Mouse (Mus musculus): ENCODE measurements around the gene B4galnt4. TPM values are rescaled to one million over a fixed set of nuclear protein-coding genes. Genes with fewer than 3 reads are reported as not detected.
"Not testable (repeated sequence)": the region's sequence is repeated elsewhere in the genome, so short reads cannot be mapped to it uniquely, and the experiment has no call there.

B4galnt4 gene
- total RNA-seq (2021): 1 to 10 TPM; 1.3 to 2.7 TPM
- long read RNA-seq, experiment 1: 0 reads
- long read RNA-seq, experiment 2, partial matches to known transcripts: 1 of 1 reads
- long read RNA-seq, experiment 2, other reads (novel, unspliced or antisense): 0 of 1 reads

DNA sequence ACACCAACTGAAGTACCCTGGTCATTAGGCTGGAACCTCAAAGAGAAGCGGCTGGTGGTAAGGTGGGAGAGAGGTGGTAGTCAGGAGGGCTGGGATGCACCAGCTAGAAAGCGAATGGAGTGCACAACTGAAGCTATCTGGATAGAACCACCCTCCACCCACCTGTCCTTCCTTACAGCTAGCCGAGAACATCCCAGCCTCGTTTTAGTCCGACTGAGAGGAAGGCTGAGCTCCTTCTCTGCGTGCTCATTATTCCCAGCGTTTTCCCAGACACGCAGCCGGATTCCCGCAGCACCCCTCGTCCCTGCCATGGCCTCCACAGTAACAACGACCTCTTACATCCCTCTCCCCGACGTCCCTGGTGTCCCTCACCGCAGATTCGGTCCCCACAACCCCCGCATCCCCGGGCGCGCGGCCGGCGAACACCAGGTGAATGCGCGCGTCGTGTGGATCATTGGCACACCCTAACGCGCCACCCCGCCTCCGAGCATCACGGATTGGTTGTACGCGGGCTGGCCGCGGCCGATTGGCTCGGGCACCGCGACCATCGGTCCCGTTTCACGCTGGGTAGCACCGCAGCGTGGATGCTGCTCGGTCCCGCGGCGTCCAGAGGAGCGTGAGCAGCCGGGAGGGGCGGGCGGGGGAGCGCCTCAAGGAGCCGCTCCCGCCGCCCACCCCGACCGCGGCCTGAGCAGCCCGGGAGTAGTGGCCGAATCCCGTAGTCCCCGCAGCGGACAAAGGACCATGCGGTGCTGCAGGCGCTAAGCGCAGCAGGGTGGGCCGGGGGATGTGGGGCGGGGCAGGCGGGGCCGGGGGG, at the start of gene B4galnt4:
Gene B4galnt4 (plus strand): TSS at position 679 of the 817 bp plus-strand sequence.
- peak; percentile 58 to 66 for DNase-seq (ENCODE audit: low spot score in 2 of 2)

DNA sequence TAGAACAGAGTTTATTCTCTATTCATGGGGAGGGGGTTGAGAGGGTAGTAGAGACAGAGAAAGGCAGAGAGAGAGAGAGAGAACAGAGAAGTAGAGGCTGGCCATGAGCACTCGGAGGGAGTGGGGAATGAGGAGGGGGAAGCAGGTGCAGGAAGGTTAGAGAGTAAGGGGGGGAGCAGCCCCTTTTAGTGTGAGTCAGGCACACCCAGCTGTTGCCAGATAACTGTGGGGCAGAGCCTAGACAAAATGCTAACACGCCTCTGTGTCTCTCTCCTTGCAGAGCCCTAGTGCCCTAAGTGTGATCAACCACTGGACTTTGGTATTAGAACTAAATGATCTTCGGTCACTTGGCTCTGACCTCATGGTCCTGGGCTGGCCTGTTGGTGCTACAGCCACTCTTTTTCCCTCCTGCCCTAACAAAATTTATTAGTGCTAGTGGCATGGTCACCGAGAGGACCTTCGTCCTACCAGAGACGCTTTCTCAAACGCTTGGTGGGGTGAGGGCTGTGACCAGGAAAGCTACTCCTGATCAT, 49.6 kb upstream of the B4galnt4 start:
- DNase-seq (ENCODE audit: low spot score in 2 of 2): no peak

DNA sequence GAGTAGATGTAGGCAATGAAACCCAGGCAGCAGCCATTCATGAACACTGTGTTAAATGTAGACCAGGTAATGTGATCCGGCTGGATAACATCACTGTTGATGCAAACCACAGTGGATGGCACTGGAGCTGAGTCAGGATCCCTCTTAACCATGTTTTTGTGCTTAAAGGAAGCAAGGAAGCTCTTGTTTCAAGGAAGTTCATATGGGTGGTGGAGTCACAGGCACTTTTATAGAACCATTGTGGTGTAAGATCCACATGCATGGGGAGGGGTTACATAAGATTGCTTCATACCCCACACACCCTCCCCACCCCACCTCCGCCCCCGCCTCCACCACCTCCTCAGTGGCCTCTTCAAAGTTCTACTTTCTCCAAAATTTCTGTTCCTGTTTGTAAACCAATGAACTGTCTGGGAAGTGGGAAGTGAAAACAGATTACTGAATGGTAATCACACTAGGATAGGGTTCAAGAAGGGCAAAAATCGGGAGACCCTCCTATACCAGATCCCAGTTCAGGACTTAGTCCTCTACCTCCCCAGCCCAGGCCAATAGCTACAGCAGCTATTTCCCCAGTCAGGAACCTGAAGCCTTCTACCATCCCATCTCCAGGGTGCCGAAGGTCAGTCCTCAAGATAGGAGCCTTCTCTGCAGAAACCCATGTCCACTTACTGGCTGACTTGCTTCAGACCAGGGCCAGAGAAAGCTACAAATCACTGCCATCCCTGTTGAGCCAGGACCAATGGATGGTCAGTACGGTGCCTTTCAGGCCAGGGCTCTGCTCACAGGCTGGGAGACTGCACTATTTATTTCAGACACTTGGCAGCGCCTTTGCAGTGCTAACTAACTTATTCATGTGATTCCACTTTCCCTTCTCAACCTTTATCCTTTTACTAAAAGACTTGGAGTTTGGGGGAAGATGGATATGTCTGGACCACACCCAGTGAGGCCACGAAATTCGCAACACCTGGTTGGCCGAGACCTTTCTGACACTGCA, 43.9 kb upstream of the B4galnt4 start:
- DNase-seq (ENCODE audit: low spot score in 2 of 2): no peak

DNA sequence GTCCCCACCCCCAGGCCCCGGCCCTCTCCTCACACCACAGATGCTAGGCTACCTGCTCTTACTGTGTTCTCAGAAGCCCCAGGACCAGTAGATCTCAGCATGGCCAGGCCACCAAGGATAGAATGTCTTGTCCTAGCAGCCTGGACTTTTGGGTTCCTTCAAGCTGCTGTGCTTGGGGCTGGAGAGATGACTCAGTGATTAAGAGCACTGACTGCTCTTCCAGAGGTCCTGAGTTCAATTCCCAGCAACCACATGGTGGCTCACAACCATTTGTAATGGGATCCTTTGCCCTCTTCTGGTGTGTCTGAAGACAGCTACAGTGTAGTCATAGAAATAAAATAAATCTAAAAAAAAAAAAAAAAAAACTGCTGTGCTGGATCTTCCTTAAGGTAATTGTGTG, 43.1 kb upstream of the B4galnt4 start, which contains the start of gene Ifitm6:
Gene Ifitm6 (minus strand): TSS at position 101 of the 400 bp plus-strand sequence.
- not testable (repeated sequence) for DNase-seq (ENCODE audit: low spot score in 2 of 2)

DNA sequence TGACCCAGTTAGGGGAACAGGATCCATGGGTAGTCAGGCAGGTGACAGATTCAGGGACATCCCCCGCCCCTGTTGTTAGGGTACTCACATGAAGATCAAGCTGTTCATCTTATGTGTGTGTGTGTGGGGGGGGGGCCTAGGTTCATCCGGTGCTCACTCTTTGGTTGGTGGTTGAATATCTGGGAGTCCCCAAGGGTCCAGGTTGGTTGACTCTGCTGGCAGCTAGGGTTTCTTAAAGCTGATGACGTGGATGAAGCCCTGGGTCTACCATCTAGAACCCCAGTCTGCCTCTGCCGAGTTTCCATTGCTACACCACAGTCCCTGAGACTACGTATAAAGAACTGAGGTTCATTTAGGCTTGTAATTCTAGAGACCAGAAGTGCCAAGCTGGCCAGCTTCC, 41.9 kb upstream of the B4galnt4 start:
- DNase-seq (ENCODE audit: low spot score in 2 of 2): no peak

DNA sequence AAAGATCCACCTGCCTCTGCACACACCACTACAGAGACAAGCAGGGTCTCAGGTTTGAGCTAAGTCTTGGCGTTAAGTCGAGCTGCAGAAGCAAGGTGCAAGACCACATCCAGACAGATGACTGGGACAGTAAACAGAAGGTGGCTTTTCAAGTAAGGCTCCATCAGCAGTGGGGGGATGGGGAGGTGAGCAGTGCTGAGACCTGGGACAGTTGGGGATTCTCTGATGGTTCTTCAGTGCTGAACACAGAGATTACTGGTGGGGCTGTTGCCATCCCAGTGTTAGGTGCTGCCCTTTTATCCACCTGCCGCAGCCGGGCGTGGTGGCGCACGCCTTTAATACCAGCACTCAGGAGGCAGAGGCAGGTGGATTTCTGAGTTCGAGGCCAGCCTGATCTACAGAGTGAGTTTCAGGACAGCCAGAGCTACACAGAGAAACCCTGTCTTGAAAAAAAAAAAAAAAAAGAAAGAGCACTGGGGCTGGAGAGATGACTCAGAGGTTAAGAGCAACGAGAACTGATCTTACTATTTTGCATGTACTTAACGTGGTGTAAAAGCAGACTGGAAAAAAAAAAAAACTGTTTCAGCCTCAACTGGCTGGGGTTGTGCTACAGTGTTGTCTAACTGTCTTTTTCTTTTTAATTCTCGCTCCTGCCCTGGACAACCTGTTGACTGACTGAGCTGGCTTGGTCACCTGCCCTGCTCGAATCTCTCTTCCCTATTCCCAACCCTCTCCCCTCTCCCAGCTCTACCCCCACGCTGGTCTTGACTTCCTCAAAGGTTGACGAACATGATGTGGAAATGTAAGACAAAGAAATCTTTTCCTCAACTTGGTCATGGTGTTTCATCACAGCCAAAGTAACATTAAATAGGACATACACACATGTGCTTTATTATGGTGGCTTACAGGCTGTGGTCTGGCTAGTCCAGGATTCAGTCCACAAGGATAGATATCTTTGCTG, 39.1 kb upstream of the B4galnt4 start:
- DNase-seq (ENCODE audit: low spot score in 2 of 2): no peak

DNA sequence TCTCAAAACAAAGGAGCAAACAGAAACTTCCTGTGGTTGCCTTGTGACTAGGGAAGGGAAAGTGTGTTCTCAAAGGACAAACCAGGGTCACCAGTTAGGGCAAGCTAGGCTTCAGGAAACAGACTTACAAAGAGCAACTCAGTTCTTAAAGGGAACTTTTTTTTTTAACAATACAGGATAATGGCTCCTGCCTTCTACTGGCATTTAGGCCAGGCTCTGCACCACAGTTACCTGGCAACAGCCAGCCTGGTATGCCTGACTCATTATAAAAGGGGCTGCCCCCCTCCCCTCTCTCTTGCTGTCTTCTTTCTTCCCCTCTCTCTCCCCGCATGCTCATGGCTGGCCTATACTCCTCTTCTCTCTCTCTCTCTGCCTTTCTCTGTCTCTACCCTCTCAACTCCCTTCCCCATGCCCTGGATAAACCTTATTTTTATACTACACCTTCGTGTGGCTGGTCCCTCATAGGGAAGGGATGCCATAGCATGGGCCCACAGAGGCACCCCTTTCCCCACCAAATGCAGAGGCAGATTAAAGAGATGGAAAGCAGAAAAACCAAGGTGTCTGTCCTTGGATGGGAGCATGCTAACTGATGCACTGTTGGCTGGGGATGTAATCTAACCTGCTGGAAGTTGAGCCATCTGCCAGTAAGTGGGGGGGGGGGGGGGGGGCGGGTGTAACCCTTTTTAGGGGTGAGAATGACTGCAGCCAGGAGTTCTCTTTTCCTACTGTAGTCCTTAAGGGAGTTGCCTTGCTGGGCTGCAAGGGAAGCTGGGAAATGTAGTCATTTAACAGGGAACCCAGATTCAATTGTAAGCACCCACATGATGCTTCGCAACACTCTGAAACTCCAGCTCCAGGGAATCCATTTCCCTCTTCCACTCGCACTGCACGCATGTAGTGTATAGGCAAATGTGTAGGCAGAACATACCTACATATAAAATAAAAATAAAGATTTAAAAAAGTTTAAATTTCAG, 35.8 kb upstream of the B4galnt4 start:
- no peak for DNase-seq (ENCODE audit: low spot score in 2 of 2)

DNA sequence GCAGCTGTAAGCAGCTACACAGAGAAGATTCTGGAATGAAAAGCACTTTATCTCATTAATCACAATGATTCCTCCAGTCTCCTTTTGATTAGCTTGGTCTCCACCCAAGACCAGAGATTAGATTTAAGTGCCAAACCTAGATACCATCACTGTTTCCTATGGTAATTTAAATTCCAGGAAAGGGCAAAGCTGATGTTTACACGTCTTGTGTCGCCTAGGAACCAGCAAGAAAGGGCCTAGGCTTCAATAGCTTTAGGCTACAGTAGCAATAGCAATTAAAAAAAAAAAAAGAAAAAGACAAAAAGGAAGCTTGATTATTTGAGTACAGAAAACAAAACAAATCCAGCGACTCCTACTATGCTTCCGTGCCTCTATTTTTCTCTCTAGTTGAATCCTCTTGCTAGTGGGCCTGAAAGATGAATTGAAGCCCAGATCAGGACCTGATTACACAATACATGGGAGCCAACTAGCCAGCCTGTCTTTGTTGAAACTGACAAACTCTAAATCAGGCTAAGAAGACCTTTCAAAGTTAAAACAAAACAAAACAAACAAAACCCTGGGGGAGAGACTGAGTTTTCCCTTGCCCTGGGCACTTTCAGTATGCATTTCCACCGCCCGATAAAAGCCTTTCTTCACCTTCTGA, 34.7 kb upstream of the B4galnt4 start:
- no peak for DNase-seq (ENCODE audit: low spot score in 2 of 2)

DNA sequence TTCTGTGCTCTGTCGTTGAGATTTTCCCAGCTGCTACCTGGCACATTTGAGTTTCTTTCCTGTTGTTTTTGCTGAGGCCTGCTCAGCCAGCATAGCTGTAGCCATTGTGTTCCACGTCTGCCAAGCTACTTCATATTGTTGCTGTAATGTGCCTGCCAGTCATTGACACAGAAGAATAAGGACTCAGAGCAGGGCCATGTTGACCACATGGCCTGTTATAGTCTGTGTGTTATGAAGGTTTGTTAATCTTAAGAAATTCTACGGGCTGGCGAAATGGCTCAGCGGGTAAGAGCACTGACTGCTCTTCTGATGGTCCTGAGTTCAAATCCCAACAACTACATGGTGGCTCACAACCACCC, 34.2 kb upstream of the B4galnt4 start:
- no peak for DNase-seq (ENCODE audit: low spot score in 2 of 2)

DNA sequence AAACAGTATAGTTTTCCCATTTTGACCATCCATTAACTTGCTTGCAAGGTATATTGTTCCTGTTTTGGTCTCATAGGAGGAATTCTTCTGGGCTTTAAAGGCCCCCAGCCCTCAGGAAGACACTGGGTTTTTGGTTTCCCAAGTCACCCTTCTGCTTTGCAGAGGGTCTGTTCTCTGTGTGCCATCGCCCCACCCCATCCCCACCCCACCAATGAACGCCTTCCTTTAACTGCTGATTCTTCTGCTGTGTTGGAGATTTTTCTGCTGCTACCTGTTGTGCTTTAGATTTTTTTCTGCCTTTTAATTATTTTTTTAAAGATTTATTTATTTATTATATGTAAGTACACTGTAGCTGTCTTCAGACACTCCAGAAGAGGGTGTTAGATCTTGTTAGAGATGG, 32.1 kb upstream of the B4galnt4 start, which contains the start of gene Gm17387:
Gene Gm17387 (plus strand): TSS at position 301 of the 400 bp plus-strand sequence.
- no peak for DNase-seq (ENCODE audit: low spot score in 2 of 2)

DNA sequence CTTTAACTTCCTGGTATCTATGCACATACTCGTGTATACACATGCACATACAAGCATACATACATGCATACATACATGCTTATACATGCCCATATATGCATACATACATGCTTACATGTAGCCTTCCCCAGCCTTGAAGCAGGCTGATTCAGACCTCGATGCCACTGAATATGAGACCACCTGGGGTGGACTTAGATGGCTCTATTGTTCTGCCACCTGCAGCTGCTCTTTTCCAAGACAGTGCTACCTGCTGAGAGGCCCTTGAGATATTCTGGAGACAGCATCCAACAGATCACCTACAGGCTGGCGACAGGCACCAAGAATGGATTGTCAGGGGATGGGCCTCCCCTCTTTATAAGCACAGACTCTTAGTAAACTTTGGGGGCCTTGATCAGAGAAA, 30.5 kb upstream of the B4galnt4 start:
- DNase-seq (ENCODE audit: low spot score in 2 of 2): no peak

DNA sequence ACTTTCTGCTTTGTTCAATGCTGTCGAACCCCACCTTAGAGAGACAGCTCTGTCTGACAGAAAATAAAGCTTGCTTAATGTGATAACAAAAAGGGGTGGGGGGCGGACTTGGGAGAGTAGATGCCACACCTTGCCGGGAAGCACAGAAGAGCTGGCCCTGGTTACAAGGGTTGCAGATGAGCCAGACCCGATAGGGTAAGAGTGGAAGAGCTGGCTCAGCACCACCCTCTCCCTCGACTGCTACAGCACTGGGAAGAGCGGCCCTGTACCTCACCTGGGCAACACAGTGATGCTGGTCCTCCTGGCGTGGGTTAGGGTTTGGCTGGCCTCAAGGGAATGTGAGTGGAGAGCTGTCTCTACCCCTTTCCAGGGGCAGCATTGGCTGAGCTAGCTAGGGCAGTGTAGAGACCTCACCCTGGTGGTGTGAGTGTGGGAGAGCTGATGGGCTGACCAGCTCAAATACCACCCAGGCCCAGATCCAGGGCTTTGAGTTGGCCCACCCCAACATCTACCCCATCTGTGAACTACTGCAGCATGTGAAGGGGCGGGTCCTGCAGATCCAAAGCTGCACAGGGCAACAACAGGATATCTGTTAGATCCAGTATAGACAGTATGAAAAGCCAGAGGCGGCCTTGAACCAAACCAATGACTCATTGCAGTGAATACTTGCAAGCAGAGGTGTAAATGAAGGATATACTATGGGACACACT, 28.3 kb upstream of the B4galnt4 start:
- DNase-seq (ENCODE audit: low spot score in 2 of 2): no peak

DNA sequence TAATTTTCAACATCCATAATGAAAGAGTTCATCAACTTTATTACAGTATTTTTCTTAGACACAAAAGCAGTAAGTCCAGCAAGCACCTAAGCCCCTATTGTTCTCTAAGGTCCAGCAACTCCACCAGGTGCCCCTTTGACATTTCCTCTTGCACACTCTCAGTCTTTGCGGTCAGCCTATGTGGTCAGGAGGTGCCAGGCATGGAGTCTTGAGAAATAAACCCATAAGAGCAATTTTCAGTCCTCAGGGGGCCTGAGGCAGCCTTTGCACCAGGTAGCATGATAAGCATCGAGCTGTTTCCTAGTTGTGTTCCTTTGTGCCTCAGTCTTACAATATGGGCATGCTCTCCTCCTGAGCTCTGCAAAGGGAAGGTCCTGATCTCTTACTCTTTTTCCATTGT, 24.3 kb upstream of the B4galnt4 start:
- DNase-seq (ENCODE audit: low spot score in 2 of 2): not testable (repeated sequence)

DNA sequence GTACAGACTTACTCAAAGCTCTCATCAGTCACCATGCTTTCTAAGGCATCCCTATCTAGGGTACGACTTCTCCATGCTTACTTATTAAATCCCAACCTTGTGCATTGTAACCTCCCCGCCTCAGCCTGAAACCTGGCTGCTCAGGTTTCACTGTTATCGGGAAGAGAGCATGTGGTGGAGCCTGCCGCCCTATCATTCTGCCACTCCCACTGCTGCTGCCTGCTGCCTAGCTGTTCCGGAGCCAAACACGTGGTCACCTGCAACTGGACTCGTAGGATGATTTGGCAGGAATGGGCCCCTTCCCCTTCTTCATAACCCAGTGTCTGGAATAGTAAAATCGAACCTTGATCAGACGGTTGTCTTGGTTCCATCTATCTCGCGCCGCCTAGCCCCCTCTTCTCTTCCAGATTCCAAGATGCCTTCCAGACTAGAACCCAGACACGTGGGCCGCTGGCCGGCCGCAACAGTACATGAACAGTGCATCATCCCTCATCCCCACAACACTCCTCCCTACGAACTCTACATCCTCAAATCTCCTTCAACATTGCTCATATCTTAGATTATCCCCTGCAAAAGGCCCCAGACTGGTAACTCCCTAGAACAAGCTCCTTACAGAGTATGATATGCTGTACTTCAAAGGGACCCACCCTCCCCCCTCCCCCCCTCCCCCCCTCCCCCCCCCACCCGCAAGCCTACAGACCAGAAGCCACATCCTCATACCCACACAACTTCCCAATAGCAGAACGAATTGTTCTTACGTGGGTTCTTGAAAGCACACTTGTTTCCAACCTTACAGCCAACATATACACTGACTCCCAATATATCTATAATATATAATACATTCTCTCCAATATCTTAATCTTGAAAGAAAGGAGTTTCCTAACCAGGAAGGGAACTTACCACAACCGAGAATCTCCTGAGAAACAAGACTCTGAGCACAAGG, 22.5 kb upstream of the B4galnt4 start:
- no peak for DNase-seq (ENCODE audit: low spot score in 2 of 2)

DNA sequence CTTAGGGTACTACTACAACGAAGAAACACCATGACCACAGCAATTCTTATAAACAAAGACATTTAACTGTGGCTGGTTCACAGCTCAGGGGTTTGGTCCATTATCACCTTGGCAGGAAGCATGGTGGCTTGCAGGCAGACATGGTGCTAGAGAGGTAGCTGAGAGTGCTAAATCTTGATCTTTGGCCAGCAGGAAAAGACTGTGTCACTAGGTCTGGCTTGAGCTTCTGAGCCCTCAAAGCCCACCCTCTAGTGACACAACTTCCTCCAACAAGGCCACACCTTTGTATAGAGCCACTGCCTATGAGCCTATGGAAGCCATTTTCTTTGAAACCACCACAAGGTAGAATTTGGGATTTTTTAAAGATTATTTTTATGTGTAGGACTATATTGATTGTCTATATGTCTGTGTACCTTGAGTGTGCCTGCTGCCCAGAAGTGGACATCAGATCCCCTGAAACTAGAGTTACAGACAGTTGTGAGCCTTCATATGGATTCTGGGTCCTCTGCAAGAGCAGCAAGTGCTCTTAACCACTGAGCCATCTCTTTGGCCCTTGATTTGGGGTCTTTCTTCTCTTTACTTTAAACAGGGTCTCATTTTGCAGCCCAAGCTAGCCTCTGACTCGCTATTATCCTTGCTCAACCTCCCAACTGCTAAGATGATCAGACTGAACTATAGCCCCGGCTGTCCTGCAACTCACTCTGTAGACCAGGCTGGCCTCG, 21.4 kb upstream of the B4galnt4 start:
- no peak for DNase-seq (ENCODE audit: low spot score in 2 of 2)

All from adrenal gland, adult 18-20 months (tissue).